Mouse (Mus musculus): ENCODE results near the gene Pkd2. TPM values are rescaled to one million over a fixed set of nuclear protein-coding genes. Genes with fewer than 3 reads are reported as not detected.
A peak's percentile ranks its signal among the peaks of the same experiment; 100 is the strongest.

Pkd2 gene
- polyA plus RNA-seq (2012; rRNA removed): 6.8 and 8.6 TPM in 2 replicates

- Histone ChIP-seq H3K27ac (ENCODE audit: control insufficient read depth, insufficient read depth, low read depth, low read length) (peak within 1 kb of the TSS; percentile 70), H3K4me1 (ENCODE audit: control insufficient read depth, insufficient read depth, low read length) (peaks cover 13% of the 10 kb centered on the region)
- TF ChIP-seq CTCF (IDR thresholded peaks at IDR 0.05; ENCODE audit: control insufficient read depth, insufficient read depth, insufficient replicate concordance, low read depth, low read length) (no peak), POLR2A (IDR thresholded peaks at IDR 0.05; ENCODE audit: control insufficient read depth, low read depth, low read length) (no peak)
Observed at GRCm38 (mm10) chr5:104458832-104459705, at the start of gene Pkd2. Gene Pkd2, plus strand, starts transcription at chr5:104459450.

DNA sequence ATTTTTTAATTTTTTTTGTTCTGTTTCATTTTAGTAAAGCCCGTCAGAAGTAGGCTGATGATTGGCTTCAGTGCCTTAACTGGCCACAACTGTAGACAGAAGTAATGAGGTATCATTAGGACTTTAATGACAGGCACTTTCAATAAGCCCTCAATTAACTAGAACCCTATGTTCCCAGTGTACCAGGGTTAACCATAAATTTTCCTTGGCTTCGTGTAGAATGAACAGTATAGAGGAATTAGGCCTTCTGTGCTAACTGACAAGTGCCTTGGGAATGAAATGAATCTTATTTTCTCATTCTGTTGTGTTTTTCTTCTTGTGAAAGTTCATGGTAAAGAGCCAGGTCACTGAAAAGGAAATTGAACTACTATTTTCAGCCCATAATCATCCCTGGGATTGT, 43.3 kb upstream of the Pkd2 start:
- TF ChIP-seq CTCF (IDR thresholded peaks at IDR 0.05; ENCODE audit: control insufficient read depth, insufficient read depth, insufficient replicate concordance, low read depth, low read length) (no peak), POLR2A (IDR thresholded peaks at IDR 0.05; ENCODE audit: control insufficient read depth, low read depth, low read length) (no peak)
- H3K4me1 ChIP-seq (ENCODE audit: control insufficient read depth, insufficient read depth, low read length): no peaks in the 10 kb centered on the region
- no peaks in the 10 kb centered on the region for H3K36me3 ChIP-seq (ENCODE audit: control insufficient read depth, insufficient read depth, low read length)
- no peak overlapping the region for H3K4me3 ChIP-seq (ENCODE audit: control insufficient read depth, low read depth, low read length)
- no peaks in the 10 kb centered on the region for H3K27me3 ChIP-seq (ENCODE audit: control insufficient read depth, insufficient read depth, low read length)
- H3K27ac ChIP-seq (ENCODE audit: control insufficient read depth, insufficient read depth, low read depth, low read length): no peak overlapping the region

More at GRCm38 (mm10) chr5:104458832-104459705, at the start of gene Pkd2:
- H3K4me3 ChIP-seq (ENCODE audit: control insufficient read depth, low read depth, low read length): peak within 1 kb of the TSS; percentile 93
- no peaks in the 10 kb centered on the region for H3K36me3 ChIP-seq (ENCODE audit: control insufficient read depth, insufficient read depth, low read length)
- H3K27me3 ChIP-seq (ENCODE audit: control insufficient read depth, insufficient read depth, low read length): no peaks in the 10 kb centered on the region

DNA sequence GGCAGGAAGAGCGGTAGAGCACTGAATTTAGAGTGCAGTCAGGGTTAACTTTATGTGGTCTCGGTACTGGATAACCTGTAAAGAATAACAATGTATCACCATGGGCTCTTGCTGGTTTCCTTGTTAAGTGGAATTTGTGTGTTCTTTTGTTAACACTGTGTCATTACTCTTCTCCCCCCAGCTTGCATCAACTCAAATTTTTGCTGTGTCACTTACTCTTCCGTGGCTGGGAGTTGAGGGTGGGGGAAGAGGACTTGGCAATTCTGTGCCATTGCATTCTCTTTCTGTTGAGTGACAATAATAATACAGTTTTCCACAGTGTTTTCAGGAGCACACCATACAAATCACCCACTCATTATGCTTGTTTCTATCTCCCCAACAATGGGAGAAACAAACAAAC, 42.2 kb upstream of the Pkd2 start:
- no peak for TF ChIP-seq CTCF (IDR thresholded peaks at IDR 0.05; ENCODE audit: control insufficient read depth, insufficient read depth, insufficient replicate concordance, low read depth, low read length)
- TF ChIP-seq POLR2A (IDR thresholded peaks at IDR 0.05; ENCODE audit: control insufficient read depth, low read depth, low read length): no peak
- H3K27me3 ChIP-seq (ENCODE audit: control insufficient read depth, insufficient read depth, low read length): no peaks in the 10 kb centered on the region
- H3K4me3 ChIP-seq (ENCODE audit: control insufficient read depth, low read depth, low read length): no peak overlapping the region
- H3K4me1 ChIP-seq (ENCODE audit: control insufficient read depth, insufficient read depth, low read length): no peaks in the 10 kb centered on the region
- no peak overlapping the region for H3K27ac ChIP-seq (ENCODE audit: control insufficient read depth, insufficient read depth, low read depth, low read length)
- H3K36me3 ChIP-seq (ENCODE audit: control insufficient read depth, insufficient read depth, low read length): no peaks in the 10 kb centered on the region

DNA sequence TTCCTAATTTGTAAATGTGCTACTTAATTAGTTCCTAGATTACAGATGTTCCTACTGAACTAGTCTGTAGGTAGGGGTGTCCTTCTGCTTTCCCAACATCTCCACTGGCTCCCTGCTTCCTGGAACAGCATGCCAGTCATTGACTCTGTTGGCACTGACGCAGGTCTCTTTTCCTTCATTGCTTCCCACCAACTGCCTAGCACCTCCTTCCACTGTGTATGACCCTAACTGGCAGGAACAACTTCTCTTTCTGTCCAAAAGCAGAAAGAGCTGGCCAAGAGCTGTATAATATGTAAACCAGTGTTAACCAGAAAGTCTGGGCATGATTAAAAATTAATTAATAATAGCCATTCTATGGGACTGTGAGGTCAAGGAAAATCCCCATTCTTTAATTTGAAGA, 41.5 kb upstream of the Pkd2 start:
- TF ChIP-seq CTCF (IDR thresholded peaks at IDR 0.05; ENCODE audit: control insufficient read depth, insufficient read depth, insufficient replicate concordance, low read depth, low read length) (no peak), POLR2A (IDR thresholded peaks at IDR 0.05; ENCODE audit: control insufficient read depth, low read depth, low read length) (no peak)
- no peaks in the 10 kb centered on the region for H3K4me1 ChIP-seq (ENCODE audit: control insufficient read depth, insufficient read depth, low read length)
- no peak overlapping the region for H3K27ac ChIP-seq (ENCODE audit: control insufficient read depth, insufficient read depth, low read depth, low read length)
- no peaks in the 10 kb centered on the region for H3K36me3 ChIP-seq (ENCODE audit: control insufficient read depth, insufficient read depth, low read length)
- H3K4me3 ChIP-seq (ENCODE audit: control insufficient read depth, low read depth, low read length): no peak overlapping the region
- no peaks in the 10 kb centered on the region for H3K27me3 ChIP-seq (ENCODE audit: control insufficient read depth, insufficient read depth, low read length)

DNA sequence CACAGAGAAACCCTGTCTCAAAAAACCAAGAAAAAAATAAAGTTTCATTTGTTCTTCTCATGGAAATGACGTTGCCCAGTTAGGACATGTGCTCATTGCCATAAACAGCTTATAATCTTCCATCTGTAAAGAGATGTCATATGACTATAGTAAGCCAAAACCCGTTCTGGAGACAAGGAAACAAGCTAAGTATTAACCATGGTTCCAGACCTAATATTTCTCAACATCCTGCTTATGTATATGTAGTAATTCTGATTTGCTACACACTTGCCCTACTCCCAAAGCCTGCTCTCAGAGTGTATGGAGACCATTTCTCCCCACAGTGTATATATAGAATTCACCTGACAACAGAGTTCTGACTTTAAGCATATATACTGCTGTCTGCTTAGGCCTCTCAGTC, 37.2 kb upstream of the Pkd2 start:
- Histone ChIP-seq H3K4me1 (ENCODE audit: control insufficient read depth, insufficient read depth, low read length) (peaks cover 2% of the 10 kb centered on the region; the same call in 1 of the 2 replicates), H3K27me3 (ENCODE audit: control insufficient read depth, insufficient read depth, low read length) (no peaks in the 10 kb centered on the region), H3K4me3 (ENCODE audit: control insufficient read depth, low read depth, low read length) (no peak overlapping the region), H3K27ac (ENCODE audit: control insufficient read depth, insufficient read depth, low read depth, low read length) (no peak overlapping the region), H3K36me3 (ENCODE audit: control insufficient read depth, insufficient read depth, low read length) (no peaks in the 10 kb centered on the region)
- no peak for TF ChIP-seq CTCF (IDR thresholded peaks at IDR 0.05; ENCODE audit: control insufficient read depth, insufficient read depth, insufficient replicate concordance, low read depth, low read length)
- TF ChIP-seq POLR2A (IDR thresholded peaks at IDR 0.05; ENCODE audit: control insufficient read depth, low read depth, low read length): no peak

GRCm38 (mm10) chr5:104423861-104424260, 35.4 kb upstream of the Pkd2 start:
- Histone ChIP-seq H3K4me3 (ENCODE audit: control insufficient read depth, low read depth, low read length) (no peak overlapping the region), H3K27ac (ENCODE audit: control insufficient read depth, insufficient read depth, low read depth, low read length) (no peak overlapping the region), H3K36me3 (ENCODE audit: control insufficient read depth, insufficient read depth, low read length) (no peaks in the 10 kb centered on the region), H3K4me1 (ENCODE audit: control insufficient read depth, insufficient read depth, low read length) (peaks cover 2% of the 10 kb centered on the region; the same call in 1 of the 2 replicates), H3K27me3 (ENCODE audit: control insufficient read depth, insufficient read depth, low read length) (no peaks in the 10 kb centered on the region)
- TF ChIP-seq CTCF (IDR thresholded peaks at IDR 0.05; ENCODE audit: control insufficient read depth, insufficient read depth, insufficient replicate concordance, low read depth, low read length): no peak
- TF ChIP-seq POLR2A (IDR thresholded peaks at IDR 0.05; ENCODE audit: control insufficient read depth, low read depth, low read length): no peak

DNA sequence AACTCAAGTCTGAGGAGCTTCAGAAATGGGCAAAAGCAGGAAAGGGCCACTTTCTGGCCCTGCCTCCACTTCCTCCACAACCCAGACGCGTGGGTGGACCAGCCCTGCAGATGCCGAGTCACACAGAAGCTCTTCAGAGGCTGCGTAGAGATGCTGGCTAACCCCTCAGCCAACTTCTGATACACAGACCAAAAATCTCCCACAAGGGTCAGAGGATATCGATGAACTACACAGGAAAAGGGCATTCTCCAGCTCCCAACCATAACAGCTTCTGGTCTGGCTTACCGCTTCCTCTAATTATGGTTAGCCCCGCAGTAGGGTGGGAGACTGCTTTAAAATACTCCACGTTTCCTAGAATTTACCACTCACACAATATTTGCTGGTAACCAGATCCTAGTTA, 33.3 kb upstream of the Pkd2 start:
- Histone ChIP-seq H3K36me3 (ENCODE audit: control insufficient read depth, insufficient read depth, low read length) (no peaks in the 10 kb centered on the region), H3K27me3 (ENCODE audit: control insufficient read depth, insufficient read depth, low read length) (no peaks in the 10 kb centered on the region), H3K27ac (ENCODE audit: control insufficient read depth, insufficient read depth, low read depth, low read length) (no peak overlapping the region), H3K4me3 (ENCODE audit: control insufficient read depth, low read depth, low read length) (no peak overlapping the region), H3K4me1 (ENCODE audit: control insufficient read depth, insufficient read depth, low read length) (peaks cover 2% of the 10 kb centered on the region; the same call in 1 of the 2 replicates)
- TF ChIP-seq CTCF (IDR thresholded peaks at IDR 0.05; ENCODE audit: control insufficient read depth, insufficient read depth, insufficient replicate concordance, low read depth, low read length) (no peak), POLR2A (IDR thresholded peaks at IDR 0.05; ENCODE audit: control insufficient read depth, low read depth, low read length) (no peak)
